In genomic region chr4:100409521-100409920, GRCm38 (mm10) we compare ENCODE assay signal across 23 mouse cellular contexts.
"Had no signal": no experiment of that assay in that cellular context is flagged by ENCODE, and none has a peak within 500 bp of the region (broad histone marks: within the 10 kb centered on the region; RNA-seq: fewer than 3 reads in every experiment).

No protein-coding gene starts in this region.

- H3K4me3 ChIP-seq: heart, embryonic 13.5 days; heart, embryonic 15.5 days; hindbrain, embryonic 13.5 days; hindbrain, embryonic 15.5 days; layer of hippocampus, adult 2 months; left cerebral cortex, adult 2 months; limb, embryonic 10.5 days; limb, embryonic 12.5 days; liver, embryonic 13.5 days; liver, embryonic 15.5 days had no signal

- H3K9me3 ChIP-seq: heart, embryonic 15.5 days; hindbrain, embryonic 13.5 days; hindbrain, embryonic 15.5 days; limb, embryonic 10.5 days; limb, embryonic 12.5 days; liver, embryonic 13.5 days; liver, embryonic 15.5 days had no signal

- H3K27ac ChIP-seq: heart, embryonic 13.5 days; heart, embryonic 15.5 days; hindbrain, embryonic 13.5 days; hindbrain, embryonic 15.5 days; hindbrain, postnatal 0 days; layer of hippocampus, adult 2 months; left cerebral cortex, adult 2 months; limb, embryonic 10.5 days; limb, embryonic 12.5 days; liver, embryonic 13.5 days; liver, embryonic 15.5 days had no signal

- H3K4me1 ChIP-seq: liver, embryonic 13.5 days; liver, embryonic 15.5 days had no signal

- DNase-seq: gastrocnemius, postnatal 14 days; gastrocnemius, postnatal 36 days; heart, adult 18-20 months; heart, postnatal 14 days; heart, postnatal 36 days; kidney, adult 18-20 months; kidney, adult 8-10 months; kidney, postnatal 10 days; kidney, postnatal 25 days; kidney, postnatal 4 days; liver; liver, embryonic 13.5 days; liver, postnatal 0 days had no signal

- H3K36me3 ChIP-seq: hindbrain, embryonic 13.5 days; hindbrain, embryonic 15.5 days; liver, embryonic 13.5 days; liver, embryonic 15.5 days had no signal

- H3K27me3 ChIP-seq: heart, embryonic 15.5 days; hindbrain, embryonic 13.5 days; hindbrain, embryonic 15.5 days; liver, embryonic 13.5 days; liver, embryonic 15.5 days had no signal
